Mouse (Mus musculus) layer of hippocampus, adult 9-10 months (tissue): Measurements from ENCODE around the gene Ccdc9b.

ENCODE experiments used
- DNase-seq: peaks from one replicate; pipeline ENCODE4 v3.0.0; 2022; ENCODE audit warnings: low spot score

Ccdc9b gene

GRCm38 (mm10) chr2:118776295-118776694 lies 13.8 kb upstream of the Ccdc9b start:
- no peak for DNase-seq

- no peak for DNase-seq
Observed at GRCm38 (mm10) chr2:118775846-118776245, 13.4 kb upstream of the Ccdc9b start.

DNA sequence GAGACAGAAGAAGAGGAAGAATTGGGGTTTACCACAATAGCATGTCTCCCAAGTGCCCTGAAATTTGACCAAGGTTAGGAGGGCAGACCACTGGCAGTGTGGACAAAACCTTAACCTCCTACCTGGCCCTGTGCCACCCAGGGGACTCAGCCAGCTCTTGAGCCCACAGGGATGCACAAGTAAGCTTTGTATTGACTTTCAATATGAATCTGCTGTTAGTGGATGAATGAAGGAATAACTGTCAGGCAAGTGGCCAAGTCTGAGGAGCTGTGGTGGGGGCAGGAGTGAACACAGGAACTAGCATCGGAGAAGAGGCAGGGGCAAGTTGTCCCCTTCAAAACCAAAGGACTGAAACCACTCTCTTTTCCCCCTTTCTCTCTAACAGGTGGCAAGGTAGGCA lies 12.9 kb upstream of the Ccdc9b start:
- DNase-seq: no peak

DNA sequence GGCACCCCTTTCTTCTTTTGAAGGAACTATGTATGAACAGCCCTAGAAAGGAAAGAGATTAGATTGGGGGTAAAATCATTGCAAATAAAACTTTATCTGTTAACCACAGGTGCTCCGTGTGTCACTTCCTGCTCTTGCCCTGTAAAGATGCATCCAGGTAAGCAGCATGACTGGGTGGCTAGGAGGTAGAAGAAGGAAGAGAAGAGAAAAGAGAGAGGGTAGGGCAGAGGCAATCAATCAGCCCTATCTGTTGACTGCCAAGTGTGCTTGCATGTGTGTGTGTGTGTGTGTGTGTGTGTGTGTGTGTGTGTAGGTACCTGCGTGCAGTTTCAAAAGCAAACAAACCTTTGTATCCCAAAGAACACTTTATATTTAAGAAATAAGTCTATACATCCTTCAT lies 12.1 kb upstream of the Ccdc9b start:
- no peak for DNase-seq

GRCm38 (mm10) chr2:118772158-118772874 lies 9.9 kb upstream of the Ccdc9b start, which contains the start of gene Phgr1:
Gene Phgr1 (plus strand): TSS chr2:118772769.
- DNase-seq: no peak

- DNase-seq: no peak
Observed at GRCm38 (mm10) chr2:118766041-118767033, 3.9 kb upstream of the Ccdc9b start.

- no peak for DNase-seq
Observed at GRCm38 (mm10) chr2:118764875-118765274, 2.4 kb upstream of the Ccdc9b start.

DNA sequence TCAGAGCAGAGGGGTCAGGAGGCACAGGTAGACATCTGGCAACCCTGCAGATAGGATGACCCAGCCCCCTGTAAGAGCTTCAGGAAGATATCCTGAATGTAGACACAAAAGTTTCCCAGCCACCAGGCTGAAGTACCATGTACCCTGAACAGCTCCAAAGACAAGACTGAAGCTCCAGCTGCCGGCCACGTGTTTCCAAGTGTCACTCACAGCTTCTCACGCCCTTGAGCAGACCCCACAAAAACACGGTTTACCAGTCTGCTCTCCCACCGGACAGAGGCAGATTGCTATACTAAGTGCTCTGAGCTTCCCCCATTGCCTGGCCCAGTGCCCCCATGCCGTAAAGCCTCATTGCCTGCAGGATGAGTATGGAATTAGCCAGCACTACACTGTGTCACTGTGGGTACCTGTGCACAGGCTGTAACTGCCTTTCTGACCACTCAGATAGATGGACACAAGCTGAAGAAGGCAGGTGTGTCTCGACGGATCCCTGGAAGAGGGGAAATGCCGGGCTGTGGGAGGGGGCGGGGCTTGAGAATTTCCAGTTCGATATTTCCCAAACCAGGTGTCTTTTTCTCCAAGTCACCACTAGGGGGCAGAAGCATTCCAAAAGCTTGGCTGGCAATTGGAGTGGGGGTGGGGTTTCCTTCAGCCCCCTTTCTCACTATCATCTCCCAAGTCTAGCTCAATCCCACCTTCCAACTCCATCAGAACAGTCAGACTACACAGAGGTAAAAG lies 1.8 kb upstream of the Ccdc9b start:
- DNase-seq: no peak

- DNase-seq: no peak
Observed at GRCm38 (mm10) chr2:118763469-118763868, 1.0 kb upstream of the Ccdc9b start.

- no peak for DNase-seq
Observed at GRCm38 (mm10) chr2:118762784-118763148, 305 bp upstream of the Ccdc9b start.

GRCm38 (mm10) chr2:118761358-118761757 lies 1.1 kb downstream of the Ccdc9b start:
- DNase-seq: no peak

GRCm38 (mm10) chr2:118760311-118761025 lies 2.0 kb downstream of the Ccdc9b start:
- no peak for DNase-seq

DNA sequence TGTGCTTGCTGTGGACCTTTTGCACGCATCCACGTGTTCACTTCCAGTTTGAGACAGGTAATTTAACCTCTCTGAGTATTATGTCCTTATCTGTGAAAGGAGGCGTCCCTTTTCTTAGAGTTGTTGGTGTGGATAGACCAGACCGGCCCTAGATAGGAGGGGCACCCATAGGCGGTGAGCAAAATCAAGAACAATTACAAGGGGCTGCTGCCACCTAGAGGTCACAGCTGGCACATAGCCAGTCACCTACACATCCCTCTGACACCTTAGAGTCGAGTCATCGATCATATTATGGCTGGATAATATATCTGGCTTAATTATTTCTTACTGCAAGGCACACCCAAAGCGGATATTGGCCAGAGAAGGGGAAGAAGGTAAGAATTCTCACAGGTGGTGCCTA lies 2.6 kb downstream of the Ccdc9b start:
- DNase-seq: no peak

DNA sequence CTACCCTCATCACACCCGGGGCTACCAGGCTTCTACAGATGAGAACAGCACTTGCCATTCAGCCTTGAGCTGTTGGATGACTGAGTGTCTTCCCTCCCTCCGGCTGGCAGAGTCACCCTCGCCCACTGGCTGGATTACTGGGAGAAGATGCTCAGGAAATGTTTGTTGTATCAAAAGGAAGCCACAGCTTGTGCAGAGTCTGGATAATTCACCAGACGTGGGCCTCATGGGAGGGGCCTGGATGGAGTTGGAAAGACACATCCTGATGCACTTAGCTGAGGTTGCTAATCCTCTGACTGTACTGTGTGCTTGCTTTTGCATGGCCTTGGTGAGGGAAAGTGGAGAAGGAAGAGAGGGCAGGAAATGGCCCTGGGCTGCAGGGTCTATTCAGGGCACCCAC lies 6.4 kb downstream of the Ccdc9b start:
- DNase-seq: no peak

DNA sequence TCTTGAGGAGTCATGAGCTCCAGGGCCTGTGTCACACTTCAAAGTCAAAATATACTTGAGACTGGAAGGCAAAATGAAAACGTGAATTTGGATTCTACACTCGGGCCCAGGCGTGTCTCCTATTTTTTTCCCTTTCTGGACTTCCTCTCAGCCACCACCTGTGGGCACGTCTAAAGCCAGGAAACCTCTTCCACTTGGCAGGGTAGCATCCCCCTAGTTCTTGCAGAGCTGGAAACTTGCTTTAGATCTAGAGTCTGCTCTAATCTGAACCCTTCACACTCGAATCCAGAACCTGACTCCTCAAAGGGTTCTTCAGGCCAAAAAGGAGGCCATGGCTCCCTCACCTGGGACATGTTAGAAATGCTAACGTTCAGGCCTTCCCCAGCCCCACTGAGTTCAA lies 7.1 kb downstream of the Ccdc9b start:
- DNase-seq: no peak

DNA sequence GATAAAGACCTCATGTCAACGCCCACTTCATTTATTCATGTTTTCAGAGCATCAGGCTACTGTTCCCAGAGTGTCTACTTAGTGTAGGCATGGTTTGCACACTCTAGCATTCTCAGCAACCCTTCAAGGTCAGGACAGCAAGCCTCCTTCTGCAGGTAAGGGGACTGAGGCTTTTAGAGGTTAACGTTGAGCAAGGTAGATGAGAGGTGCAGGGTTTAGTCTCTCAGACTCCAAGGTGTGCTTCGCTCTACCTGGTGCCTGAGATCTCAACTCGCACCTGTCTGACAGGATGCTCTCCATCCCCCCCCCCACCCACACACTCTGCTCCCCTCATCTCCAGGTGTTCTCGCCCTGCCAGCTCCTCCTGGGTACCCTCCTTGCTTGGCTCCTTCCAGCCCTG lies 8.3 kb downstream of the Ccdc9b start:
- DNase-seq: no peak

GRCm38 (mm10) chr2:118752792-118753108 lies 9.7 kb downstream of the Ccdc9b start:
- DNase-seq: no peak

DNA sequence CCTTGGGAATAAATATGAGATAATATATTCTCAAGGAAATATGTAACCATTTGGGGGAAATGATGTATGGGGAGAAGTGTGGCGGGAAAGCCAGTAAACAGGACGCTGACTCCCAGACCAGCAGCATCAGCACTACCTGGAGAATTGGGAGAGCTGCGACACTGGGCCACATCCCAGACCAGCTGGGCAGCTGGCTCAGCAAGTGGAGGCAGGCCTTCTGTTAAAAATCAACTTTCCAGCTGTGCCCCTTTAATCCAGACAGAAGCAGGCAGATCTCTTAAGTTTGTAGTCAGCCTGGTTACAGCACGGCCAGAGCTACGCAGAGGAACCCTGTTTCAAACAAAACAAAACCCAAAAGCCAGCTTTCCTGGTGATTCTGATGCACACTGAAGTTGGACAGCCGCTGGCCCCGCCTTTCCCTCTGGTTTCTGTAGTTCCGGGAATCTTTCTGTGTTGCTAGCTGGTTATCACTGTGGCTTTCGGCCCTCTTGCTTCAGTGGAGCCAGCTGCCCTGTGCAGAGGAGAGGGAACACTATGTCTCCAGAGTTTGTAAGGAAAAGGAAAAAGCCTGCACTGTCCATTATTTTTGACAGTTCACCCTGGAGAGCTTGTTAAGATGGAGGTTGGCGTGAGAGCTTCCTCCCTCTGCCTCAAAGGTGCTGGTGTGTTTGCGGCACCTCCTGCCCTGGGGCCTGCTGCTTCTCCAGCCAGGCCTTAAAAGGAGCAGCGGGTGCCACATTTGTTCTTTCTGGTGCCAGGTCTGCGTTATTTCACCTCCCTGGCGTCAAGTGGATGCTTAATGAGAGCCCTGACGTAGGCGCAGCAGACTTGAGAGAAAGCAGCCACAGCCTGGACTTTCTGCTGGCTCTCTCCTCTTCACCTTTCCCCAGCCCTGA lies 10.3 kb downstream of the Ccdc9b start:
- DNase-seq: no peak

GRCm38 (mm10) chr2:118750476-118750875 lies 12.0 kb downstream of the Ccdc9b start:
- DNase-seq: no peak

DNA sequence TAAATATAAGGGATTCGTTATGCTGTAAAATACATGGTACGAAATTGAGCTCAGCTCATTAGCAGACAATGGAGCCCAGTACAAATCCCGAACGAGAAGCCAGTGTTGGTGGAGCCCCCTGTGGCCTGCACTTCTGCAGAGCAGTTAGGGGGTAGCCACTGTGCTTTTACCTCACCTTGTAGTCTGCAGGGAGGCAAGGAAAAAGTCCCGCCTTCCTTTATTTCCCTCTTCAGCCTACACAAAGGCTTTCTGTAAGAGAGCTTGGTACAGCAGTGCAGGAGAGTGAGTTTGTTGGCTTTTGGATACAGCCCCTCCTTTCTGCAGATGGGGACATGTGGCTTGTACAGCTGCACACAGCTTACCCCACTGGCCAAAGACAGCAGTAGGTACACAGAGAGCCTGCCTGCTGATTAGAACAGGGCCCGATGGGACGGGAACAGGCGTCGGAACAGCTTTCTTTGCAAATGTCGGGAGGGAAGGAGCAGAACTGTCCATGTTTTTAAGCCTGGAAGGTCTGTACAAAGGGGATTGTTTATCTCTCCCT lies 13.0 kb downstream of the Ccdc9b start:
- DNase-seq: no peak
